Mouse (Mus musculus): Measurements from ENCODE around the gene Ppil2. TPM values are rescaled to one million over a fixed set of nuclear protein-coding genes. Genes with fewer than 3 reads are reported as not detected.

Ppil2 gene
- polyA plus RNA-seq, 1 experiment from 2014 or later, result 171 TPM

GRCm38 (mm10) chr16:17131191-17132088, 20.4 kb upstream of the Ppil2 start:
- no peaks in the 10 kb centered on the region for H3K27me3 ChIP-seq
- H3K36me3 ChIP-seq, result no peaks in the 10 kb centered on the region
- peak overlapping the region; percentile 82 for H3K27ac ChIP-seq
- WGBS, result 4% methylated on average over 43 of the region's 43 CpGs
- peaks cover 20% of the 10 kb centered on the region for H3K4me1 ChIP-seq (replicated peaks)
- H3K4me2 ChIP-seq (replicated peaks), result peak overlapping the region; percentile 97
- H3K4me3 ChIP-seq (replicated peaks), result peak overlapping the region; percentile 85
- H3K9ac ChIP-seq (replicated peaks), result peak overlapping the region; percentile 78
- ATAC-seq, result no peak
- H3K9me3 ChIP-seq, result no peaks in the 10 kb centered on the region

DNA sequence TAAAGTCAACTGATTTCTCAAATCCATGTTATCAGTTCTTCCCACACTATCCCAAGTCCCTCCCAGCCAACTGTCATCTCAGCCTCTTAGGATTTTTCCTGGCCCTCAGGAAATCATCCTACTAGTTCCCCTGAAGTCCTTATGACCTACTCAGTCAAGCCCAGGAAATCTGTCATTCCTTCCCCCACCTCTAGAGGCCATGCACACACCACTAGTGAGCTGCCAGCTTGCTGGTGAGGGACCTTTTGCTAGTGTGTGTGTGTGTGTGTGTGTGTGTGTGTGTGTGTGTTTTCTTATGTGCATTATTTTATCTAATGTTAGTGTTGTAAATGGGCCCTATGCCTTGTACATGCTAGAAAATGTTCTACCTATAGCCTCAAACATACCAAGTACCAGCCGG, 16.2 kb upstream of the Ppil2 start:
- Histone ChIP-seq H3K4me1 (replicated peaks) (peaks cover 43% of the 10 kb centered on the region), H3K4me3 (replicated peaks) (no peak overlapping the region), H3K27me3 (no peaks in the 10 kb centered on the region), H3K9ac (replicated peaks) (no peak overlapping the region), H3K36me3 (no peaks in the 10 kb centered on the region), H3K4me2 (replicated peaks) (no peak overlapping the region), H3K9me3 (no peaks in the 10 kb centered on the region), H3K27ac (no peak overlapping the region)
- 100% methylated on average over 1 of the region's 1 CpGs for WGBS
- ATAC-seq, result no peak

- Histone ChIP-seq H3K27me3 (no peaks in the 10 kb centered on the region), H3K9ac (replicated peaks) (peak within 1 kb of the TSS; percentile 70), H3K36me3 (peaks cover 9% of the 10 kb centered on the region), H3K27ac (peak within 1 kb of the TSS; percentile 30; the same call in 1 of the 2 replicates), H3K4me1 (replicated peaks) (peaks cover 37% of the 10 kb centered on the region), H3K9me3 (no peaks in the 10 kb centered on the region), H3K4me3 (replicated peaks) (peak within 1 kb of the TSS; percentile 56), H3K4me2 (replicated peaks) (peak within 1 kb of the TSS; percentile 69)
- peak; percentile 95 for ATAC-seq
- whole genome bisulfite sequencing, result 0% methylated on average over 25 of the region's 25 CpGs
These were observed 13.9 kb upstream of the Ppil2 start, which contains the start of gene 2610318N02Rik for GRCm38 (mm10) chr16:17124871-17125520. 2610318N02Rik (minus strand) TSS chr16:17125167.

DNA sequence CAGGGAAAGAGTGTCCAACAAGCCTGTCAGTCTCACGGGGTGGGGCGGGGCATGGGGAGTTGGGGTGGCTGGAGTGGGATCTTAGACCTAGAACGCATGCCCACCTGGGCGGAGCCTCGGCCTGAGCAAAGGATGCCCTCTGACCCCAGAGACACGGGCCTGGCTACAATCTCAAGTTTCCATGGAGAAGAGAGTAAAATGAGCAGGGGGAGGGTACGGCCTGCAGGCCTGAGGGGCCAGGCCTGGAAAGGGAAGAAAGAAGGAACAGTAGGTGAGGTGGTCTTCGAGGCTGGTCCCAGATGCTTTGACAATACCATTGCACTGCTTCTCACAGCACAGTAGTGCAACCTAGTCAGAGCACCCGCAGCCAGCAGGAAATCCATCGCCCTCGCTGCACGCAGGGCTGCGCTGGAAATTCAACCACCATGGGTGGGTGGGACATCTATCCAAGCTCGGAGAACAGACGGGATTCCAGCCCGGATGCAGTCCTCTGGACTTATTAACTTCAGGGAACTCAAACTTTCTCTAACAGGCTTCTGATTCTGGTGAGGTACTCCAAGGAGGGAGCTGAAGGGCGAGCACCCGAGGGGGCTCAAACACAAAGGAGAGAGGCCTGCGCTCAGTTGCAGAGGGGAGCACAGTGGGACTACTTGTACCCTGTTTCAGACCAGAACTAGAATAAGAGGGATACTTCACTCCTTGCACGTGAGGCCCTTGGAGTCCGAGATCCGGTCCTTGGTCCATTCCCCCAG, 13.2 kb upstream of the Ppil2 start:
- WGBS, result under 1% methylated on average over 22 of the region's 22 CpGs
- H3K27ac ChIP-seq, result peak overlapping the region; percentile 26; the same call in 1 of the 2 replicates

DNA sequence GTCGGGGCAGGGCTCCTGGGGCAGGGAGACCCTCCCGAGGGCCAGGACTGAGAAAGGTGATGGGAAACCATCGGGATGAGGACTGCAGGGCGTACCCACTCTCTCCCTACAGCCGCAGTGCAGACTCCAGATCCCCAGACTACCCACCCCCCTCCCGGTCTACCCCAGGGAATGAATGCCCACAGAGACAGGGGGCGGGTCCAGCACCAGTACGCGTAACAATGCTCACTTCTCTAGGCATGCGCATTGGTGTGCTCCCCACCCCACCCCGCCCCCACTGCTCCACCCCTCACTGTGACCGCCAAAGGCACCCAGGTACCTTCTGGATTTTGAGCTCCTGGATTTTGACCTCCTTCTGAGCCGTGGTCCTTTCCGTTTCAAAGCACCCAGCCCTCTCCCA, 10.5 kb upstream of the Ppil2 start:
- Histone ChIP-seq H3K36me3 (peaks cover 28% of the 10 kb centered on the region), H3K9me3 (no peaks in the 10 kb centered on the region), H3K4me1 (replicated peaks) (peaks cover 37% of the 10 kb centered on the region), H3K4me3 (replicated peaks) (peak overlapping the region; percentile 13), H3K4me2 (replicated peaks) (peak overlapping the region; percentile 38), H3K27ac (no peak overlapping the region), H3K27me3 (no peaks in the 10 kb centered on the region), H3K9ac (replicated peaks) (no peak overlapping the region)
- 40% methylated on average over 14 of the region's 14 CpGs for WGBS
- ATAC-seq, result peak; percentile 18; the same call in 1 of the 2 replicates

More for the DNA sequence above, 13.2 kb upstream of the Ppil2 start:
- Histone ChIP-seq H3K36me3 (peaks cover 13% of the 10 kb centered on the region), H3K4me1 (replicated peaks) (peaks cover 37% of the 10 kb centered on the region), H3K27me3 (no peaks in the 10 kb centered on the region), H3K9ac (replicated peaks) (peak overlapping the region; percentile 70), H3K9me3 (no peaks in the 10 kb centered on the region), H3K4me3 (replicated peaks) (peak overlapping the region; percentile 56), H3K4me2 (replicated peaks) (peak overlapping the region; percentile 69)
- ATAC-seq, result peak; percentile 41

GRCm38 (mm10) chr16:17117309-17117799, 6.3 kb upstream of the Ppil2 start:
- Histone ChIP-seq H3K4me1 (replicated peaks) (peaks cover 9% of the 10 kb centered on the region), H3K4me3 (replicated peaks) (no peak overlapping the region), H3K9me3 (no peaks in the 10 kb centered on the region), H3K4me2 (replicated peaks) (no peak overlapping the region), H3K27ac (no peak overlapping the region), H3K9ac (replicated peaks) (no peak overlapping the region), H3K27me3 (no peaks in the 10 kb centered on the region), H3K36me3 (peaks cover 48% of the 10 kb centered on the region)
- ATAC-seq, result no peak
- 94% methylated on average over 5 of the region's 5 CpGs for WGBS

GRCm38 (mm10) chr16:17104600-17104999, 6.5 kb downstream of the Ppil2 start:
- Histone ChIP-seq H3K9me3 (no peaks in the 10 kb centered on the region), H3K27ac (no peak overlapping the region), H3K4me2 (replicated peaks) (no peak overlapping the region), H3K27me3 (no peaks in the 10 kb centered on the region), H3K36me3 (peaks cover 85% of the 10 kb centered on the region), H3K9ac (replicated peaks) (no peak overlapping the region), H3K4me1 (replicated peaks) (peaks cover 14% of the 10 kb centered on the region), H3K4me3 (replicated peaks) (no peak overlapping the region)
- ATAC-seq, result no peak
- WGBS, result 93% methylated on average over 4 of the region's 4 CpGs

- Histone ChIP-seq H3K4me1 (replicated peaks) (peaks cover 11% of the 10 kb centered on the region; the same call in 1 of the 2 replicates), H3K9me3 (no peaks in the 10 kb centered on the region), H3K27ac (no peak overlapping the region), H3K27me3 (no peaks in the 10 kb centered on the region), H3K4me2 (replicated peaks) (no peak overlapping the region), H3K9ac (replicated peaks) (no peak overlapping the region), H3K4me3 (replicated peaks) (no peak overlapping the region), H3K36me3 (peaks cover 89% of the 10 kb centered on the region)
- WGBS, result 75% methylated on average over 7 of the region's 7 CpGs
- no peak for ATAC-seq
These were observed 8.3 kb downstream of the Ppil2 start for GRCm38 (mm10) chr16:17102630-17103220.

- H3K36me3 ChIP-seq, result peaks cover 93% of the 10 kb centered on the region
- no peaks in the 10 kb centered on the region for H3K27me3 ChIP-seq
- H3K4me3 ChIP-seq (replicated peaks), result no peak overlapping the region
- WGBS, result 96% methylated on average over 3 of the region's 3 CpGs
- no peak for ATAC-seq
- H3K9ac ChIP-seq (replicated peaks), result no peak overlapping the region
- H3K4me2 ChIP-seq (replicated peaks), result no peak overlapping the region
- no peaks in the 10 kb centered on the region for H3K4me1 ChIP-seq (replicated peaks)
- no peak overlapping the region for H3K27ac ChIP-seq
- no peaks in the 10 kb centered on the region for H3K9me3 ChIP-seq
These were observed 14.1 kb downstream of the Ppil2 start for GRCm38 (mm10) chr16:17096938-17097337.

- no peaks in the 10 kb centered on the region for H3K4me1 ChIP-seq (replicated peaks)
- no peak overlapping the region for H3K9ac ChIP-seq (replicated peaks)
- ATAC-seq, result 0 out of 2 replicates have a peak, but pooled peaks have one; percentile 10
- no peaks in the 10 kb centered on the region for H3K27me3 ChIP-seq
- H3K36me3 ChIP-seq, result peaks cover 97% of the 10 kb centered on the region
- WGBS, result 74% methylated on average over 3 of the region's 3 CpGs
- no peaks in the 10 kb centered on the region for H3K9me3 ChIP-seq
- no peak overlapping the region for H3K4me2 ChIP-seq (replicated peaks)
- no peak overlapping the region for H3K4me3 ChIP-seq (replicated peaks)
- no peak overlapping the region for H3K27ac ChIP-seq
These were observed 22.7 kb downstream of the Ppil2 start for GRCm38 (mm10) chr16:17088346-17088745.

- Histone ChIP-seq H3K9ac (replicated peaks) (no peak overlapping the region; the same call in 1 of the 2 replicates), H3K4me1 (replicated peaks) (no peaks in the 10 kb centered on the region)
- 78% methylated on average over 13 of the region's 13 CpGs for WGBS
These were observed 24.3 kb downstream of the Ppil2 start for GRCm38 (mm10) chr16:17086669-17087193.

More at GRCm38 (mm10) chr16:17086669-17087193, 24.3 kb downstream of the Ppil2 start:
- Histone ChIP-seq H3K27me3 (no peaks in the 10 kb centered on the region), H3K4me3 (replicated peaks) (no peak overlapping the region), H3K9me3 (no peaks in the 10 kb centered on the region), H3K27ac (no peak overlapping the region), H3K36me3 (peaks cover 100% of the 10 kb centered on the region), H3K4me2 (replicated peaks) (no peak overlapping the region)
- ATAC-seq, result no peak

Data from midbrain, embryonic 13.5 days (tissue).